Mouse (Mus musculus) kidney, adult 2 months (tissue): Measurements from ENCODE around the gene Rnpc3.

Source experiments
- CTCF ChIP-seq: fragments of 200-500 bp; conservative IDR thresholded peaks from 2 replicates; pipeline ENCODE4 v1.5.1; 2011; ENCODE audit warnings: low read depth, mild to moderate bottlenecking, control low read depth, low read length, moderate library complexity, mixed read lengths; ENCODE audit not compliant: insufficient read depth, insufficient read length
- POLR2A ChIP-seq: fragments of 200-500 bp; IDR thresholded peaks from one replicate; pipeline ENCODE4 v1.6.1; 2011; ENCODE audit warnings: low read depth, low read length, control low read depth

GRCm38 (mm10) chr3:113572158-113572557, 57.8 kb downstream of the Rnpc3 start:
- TF ChIP-seq POLR2A (no peak), CTCF (no peak)
